Mouse (Mus musculus): Measurements from ENCODE around the gene Olfr787. TPM values are rescaled to one million over a fixed set of nuclear protein-coding genes. Genes with fewer than 3 reads are reported as not detected.

Olfr787 gene
- not detected in 3 replicates for total RNA-seq (2017)

DNA sequence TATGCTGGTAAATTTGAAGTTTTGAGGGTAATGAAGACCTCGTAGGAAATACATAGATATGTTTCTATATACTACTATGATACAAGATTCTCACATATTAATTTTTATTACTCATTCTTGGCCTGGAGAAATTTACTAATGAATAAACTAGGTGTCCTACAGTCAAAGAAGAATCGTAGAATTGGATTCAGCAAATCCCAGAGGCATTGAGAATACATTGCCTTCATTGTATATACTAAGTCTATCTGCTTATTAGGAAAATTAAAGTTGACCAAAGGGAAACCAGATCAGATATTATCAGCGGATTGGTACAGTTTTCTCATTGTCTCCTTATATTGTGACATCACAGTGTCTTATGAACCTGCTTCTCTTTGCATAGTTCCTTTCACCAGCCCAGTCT is at the start of gene Olfr787:
Gene Olfr787, plus strand, starts transcription at position 301 of the 400 bp plus-strand sequence.
- no peak for ATAC-seq (replicated peaks; ENCODE audit: insufficient number of reproducible peaks, low FRiP score, low TSS enrichment, poor library complexity, severe bottlenecking)

DNA sequence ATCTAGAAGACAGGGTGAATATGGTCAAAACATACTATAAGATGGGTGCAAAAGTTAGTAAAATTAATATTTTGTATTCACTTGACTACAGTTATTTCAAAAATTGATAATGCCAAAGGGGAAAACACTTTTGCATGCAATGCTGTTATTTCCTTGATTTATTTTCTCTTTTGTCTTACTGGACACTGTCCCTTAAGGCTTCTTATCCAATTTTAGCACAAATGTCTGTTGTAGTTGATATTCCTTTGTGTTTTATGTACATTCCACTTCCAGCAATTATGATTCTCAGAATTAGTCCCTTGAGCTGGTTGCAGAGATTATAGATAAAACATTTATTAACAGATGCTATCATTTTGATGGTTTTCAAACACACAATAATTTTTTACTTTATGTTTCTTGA is 34.7 kb upstream of the Olfr787 start, which contains the start of gene Olfr786:
Gene Olfr786, plus strand, starts transcription at position 301 of the 400 bp plus-strand sequence.
- no peak for ATAC-seq (replicated peaks; ENCODE audit: insufficient number of reproducible peaks, low FRiP score, low TSS enrichment, poor library complexity, severe bottlenecking)

DNA sequence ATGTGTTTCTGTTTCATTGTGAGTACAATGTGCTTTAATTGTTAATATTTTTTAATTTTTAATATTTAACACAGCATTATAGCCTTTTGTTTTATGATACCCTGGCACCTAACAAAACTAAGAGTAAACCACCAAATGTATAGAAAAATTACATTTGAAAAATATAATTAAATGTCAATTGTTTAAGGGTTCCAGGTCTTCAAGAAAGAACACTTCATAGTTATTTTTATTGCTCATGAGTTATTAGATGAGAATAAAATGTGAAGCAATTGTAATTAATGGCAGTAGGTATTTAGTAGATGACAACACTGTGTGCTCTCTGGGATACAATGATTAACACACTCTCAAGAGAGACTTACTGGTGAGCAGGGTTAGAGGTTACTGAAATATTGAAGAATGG is 9.0 kb downstream of the Olfr787 start, which contains the start of gene Olfr788:
Gene Olfr788, plus strand, starts transcription at position 301 of the 400 bp plus-strand sequence.
- no peak for ATAC-seq (replicated peaks; ENCODE audit: insufficient number of reproducible peaks, low FRiP score, low TSS enrichment, poor library complexity, severe bottlenecking)

DNA sequence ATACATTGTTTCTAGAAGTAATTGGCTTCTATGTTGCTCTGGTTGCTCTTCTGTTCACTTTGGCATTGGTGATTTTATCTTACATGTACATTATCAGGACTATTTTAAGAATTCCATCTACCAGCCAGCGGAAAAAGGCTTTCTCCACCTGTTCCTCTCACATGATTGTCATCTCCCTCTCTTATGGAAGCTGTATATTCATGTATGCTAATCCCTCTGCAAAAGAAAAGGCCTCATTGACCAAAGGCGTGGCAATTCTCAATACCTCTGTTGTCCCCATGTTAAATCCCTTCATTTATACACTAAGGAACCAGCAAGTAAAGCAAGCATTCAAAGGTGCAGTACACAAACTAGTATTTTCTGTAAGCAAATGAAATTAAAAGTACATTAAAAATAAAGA is 11.6 kb downstream of the Olfr787 start:
- ATAC-seq (replicated peaks; ENCODE audit: insufficient number of reproducible peaks, low FRiP score, low TSS enrichment, poor library complexity, severe bottlenecking), result no peak

DNA sequence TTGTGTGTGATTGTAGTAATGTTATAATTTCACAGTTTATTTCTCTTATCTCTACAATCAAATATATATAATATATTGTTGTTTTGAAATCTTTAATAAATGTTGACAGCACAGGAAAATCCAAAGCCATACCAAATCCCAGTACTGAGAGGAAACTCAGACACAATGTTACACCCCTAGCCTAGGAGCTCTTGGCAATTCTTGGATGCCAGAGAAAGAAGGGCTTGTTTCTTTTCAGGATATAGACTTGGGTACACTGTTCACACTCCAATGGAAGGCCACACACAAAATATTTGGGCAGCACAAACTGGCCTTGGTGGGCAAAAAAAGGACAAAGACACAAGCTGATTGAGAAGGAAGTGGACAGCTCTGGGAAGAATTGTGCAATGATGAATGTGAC is 12.1 kb downstream of the Olfr787 start:
- ATAC-seq (replicated peaks; ENCODE audit: insufficient number of reproducible peaks, low FRiP score, low TSS enrichment, poor library complexity, severe bottlenecking), result no peak

DNA sequence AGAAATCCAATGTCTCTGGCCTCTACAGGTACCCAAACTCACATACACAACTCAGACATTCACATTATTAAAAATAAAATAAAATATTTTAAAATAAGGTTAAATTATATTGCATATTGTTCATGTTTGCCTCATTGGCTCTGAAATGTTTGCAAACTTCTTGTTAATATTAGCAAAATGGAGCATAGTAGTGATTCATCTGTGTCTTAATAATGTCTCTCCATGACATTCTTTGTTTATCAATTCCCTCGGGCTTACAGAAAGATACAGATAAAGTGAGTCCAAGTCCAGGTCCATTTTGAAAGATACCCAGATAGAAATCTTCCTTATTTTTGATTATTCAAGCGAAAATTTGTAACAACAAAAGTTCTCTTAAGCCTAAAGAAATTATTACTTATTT is 22.8 kb downstream of the Olfr787 start, which contains the start of gene Olfr789:
Gene Olfr789, plus strand, starts transcription at position 301 of the 400 bp plus-strand sequence.
- no peak for ATAC-seq (replicated peaks; ENCODE audit: insufficient number of reproducible peaks, low FRiP score, low TSS enrichment, poor library complexity, severe bottlenecking)

DNA sequence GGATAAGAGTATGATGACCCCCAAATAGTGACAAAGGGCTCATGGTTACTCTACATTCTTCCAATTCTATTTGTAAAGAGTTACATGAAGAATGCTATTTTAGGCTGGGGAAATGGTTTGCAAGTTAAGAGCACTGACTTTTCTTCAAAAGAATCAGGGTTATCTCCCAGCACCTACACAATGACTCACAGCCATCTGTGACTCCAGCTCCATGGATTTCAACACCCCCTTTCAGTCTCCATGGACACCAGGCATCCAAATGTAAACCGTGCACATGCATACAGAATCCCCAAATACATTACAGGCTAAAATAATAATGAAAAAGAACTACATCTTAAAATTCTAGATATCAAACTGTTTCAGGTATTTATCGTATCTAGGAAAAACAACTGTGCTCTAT is 28.4 kb downstream of the Olfr787 start:
- no peak for ATAC-seq (replicated peaks; ENCODE audit: insufficient number of reproducible peaks, low FRiP score, low TSS enrichment, poor library complexity, severe bottlenecking)

DNA sequence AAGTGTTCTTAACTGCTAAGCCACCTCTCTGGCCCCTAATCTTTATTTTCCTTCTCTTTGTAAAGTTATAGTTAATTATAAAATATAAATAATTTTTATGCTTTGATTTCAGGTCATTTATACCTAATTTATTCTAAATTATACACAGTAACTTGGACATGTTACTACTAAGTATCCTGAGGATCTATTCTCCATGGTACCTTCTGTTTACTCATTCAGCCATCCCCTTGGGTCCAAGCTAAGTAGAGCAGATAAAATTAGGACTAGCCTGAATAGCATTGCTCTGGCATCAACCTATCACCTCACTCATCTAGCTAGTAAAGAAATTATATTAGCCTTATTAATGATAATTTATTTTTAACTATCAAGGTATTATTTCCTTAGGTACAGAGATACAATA is 36.5 kb downstream of the Olfr787 start, which contains the start of gene Olfr790:
Gene Olfr790, plus strand, starts transcription at position 301 of the 400 bp plus-strand sequence.
- ATAC-seq (replicated peaks; ENCODE audit: insufficient number of reproducible peaks, low FRiP score, low TSS enrichment, poor library complexity, severe bottlenecking), result no peak

Other genes with a start within 250 kb of the Olfr787 start
- not detected in 3 replicates for gene Olfr774, start 225.7 kb upstream of the Olfr787 start, total RNA-seq (2017)
- not detected in 3 replicates for gene Olfr775, start 213.4 kb upstream of the Olfr787 start, total RNA-seq (2017)
- gene Olfr776, start 202.7 kb upstream of the Olfr787 start, total RNA-seq (2017), result not detected in 3 replicates
- gene Olfr777, start 190.4 kb upstream of the Olfr787 start, total RNA-seq (2017), result not detected in 3 replicates
- gene Olfr780, start 143.7 kb upstream of the Olfr787 start, total RNA-seq (2017), result not detected in 3 replicates
- not detected in 3 replicates for gene Olfr781, start 133.0 kb upstream of the Olfr787 start, total RNA-seq (2017)
- not detected in 3 replicates for gene Olfr782, start 113.0 kb upstream of the Olfr787 start, total RNA-seq (2017)
- 0.19 TPM in 1 of 3 replicates, not detected in the others for gene Olfr784, start 77.8 kb upstream of the Olfr787 start, total RNA-seq (2017)
- gene Olfr785, start 56.4 kb upstream of the Olfr787 start, total RNA-seq (2017), result not detected in 3 replicates
- gene Olfr786, start 34.6 kb upstream of the Olfr787 start, total RNA-seq (2017), result not detected in 3 replicates
- not detected in 3 replicates for gene Olfr788, start 9.1 kb downstream of the Olfr787 start, total RNA-seq (2017)
- not detected in 3 replicates for gene Olfr789, start 22.9 kb downstream of the Olfr787 start, total RNA-seq (2017)
- not detected in 3 replicates for gene Olfr790, start 36.6 kb downstream of the Olfr787 start, total RNA-seq (2017)
- gene Olfr791, start 59.9 kb downstream of the Olfr787 start, total RNA-seq (2017), result not detected in 3 replicates
- gene Olfr792, start 77.3 kb downstream of the Olfr787 start, total RNA-seq (2017), result not detected in 3 replicates
- gene Olfr794, start 105.8 kb downstream of the Olfr787 start, total RNA-seq (2017), result 0.10 TPM in 1 of 3 replicates, not detected in the others
- not detected in 3 replicates for gene Olfr796, start 150.7 kb downstream of the Olfr787 start, total RNA-seq (2017)
- gene Olfr798, start 166.1 kb downstream of the Olfr787 start, total RNA-seq (2017), result not detected in 3 replicates
- 0.43 TPM in 1 of 3 replicates, not detected in the others for gene Olfr799, start 175.6 kb downstream of the Olfr787 start, total RNA-seq (2017)
- not detected in 3 replicates for gene Olfr800, start 195.8 kb downstream of the Olfr787 start, total RNA-seq (2017)
- gene Olfr801, start 212.0 kb downstream of the Olfr787 start, total RNA-seq (2017), result not detected in 3 replicates
- not detected in 3 replicates for gene Olfr802, start 226.3 kb downstream of the Olfr787 start, total RNA-seq (2017)
- not detected in 3 replicates for gene Olfr803, start 232.4 kb downstream of the Olfr787 start, total RNA-seq (2017)
- gene Olfr804, start 241.3 kb downstream of the Olfr787 start, total RNA-seq (2017), result not detected in 3 replicates

Measured in monocyte, adult 5-6 weeks (primary cell).